Mouse (Mus musculus): ENCODE results near the gene Slc37a4. TPM values are rescaled to one million over a fixed set of nuclear protein-coding genes. Genes with fewer than 3 reads are reported as not detected.
"Not testable (repeated sequence)": the region's sequence is repeated elsewhere in the genome, so short reads cannot be mapped to it uniquely, and the experiment has no call there.

Gene Slc37a4
- polyA plus RNA-seq, 1 experiment from 2014 or later: 44.1 TPM

GRCm38 (mm10) chr9:44417892-44418363, 21.3 kb downstream of the Slc37a4 start:
- WGBS: under 1% methylated on average over 38 of the region's 38 CpGs
- H3K27ac ChIP-seq: peak overlapping the region; percentile 37; the same call in 1 of the 2 replicates

GRCm38 (mm10) chr9:44418519-44419385, 22.1 kb downstream of the Slc37a4 start, which contains the start of gene Ccdc84:
Ccdc84 (minus strand) TSS chr9:44418569.
- Histone ChIP-seq H3K4me2 (replicated peaks) (peak within 1 kb of the TSS; percentile 92), H3K27ac (peak within 1 kb of the TSS; percentile 37; the same call in 1 of the 2 replicates), H3K9me3 (no peaks in the 10 kb centered on the region), H3K9ac (peak within 1 kb of the TSS; percentile 77), H3K4me1 (peaks cover 8% of the 10 kb centered on the region), H3K4me3 (peak within 1 kb of the TSS; percentile 70), H3K27me3 (replicated peaks) (no peaks in the 10 kb centered on the region), H3K36me3 (peaks cover 12% of the 10 kb centered on the region)
- WGBS: 83% methylated on average over 14 of the region's 14 CpGs
- no peak for ATAC-seq (ENCODE audit: low FRiP score, low read depth)

More at GRCm38 (mm10) chr9:44417892-44418363, 21.3 kb downstream of the Slc37a4 start:
- no peaks in the 10 kb centered on the region for H3K9me3 ChIP-seq
- no peaks in the 10 kb centered on the region for H3K27me3 ChIP-seq (replicated peaks)
- ATAC-seq (ENCODE audit: low FRiP score, low read depth): peak; percentile 90
- peak overlapping the region; percentile 92 for H3K4me2 ChIP-seq (replicated peaks)
- H3K4me1 ChIP-seq: peaks cover 8% of the 10 kb centered on the region
- peaks cover 18% of the 10 kb centered on the region for H3K36me3 ChIP-seq
- H3K9ac ChIP-seq: peak overlapping the region; percentile 77
- peak overlapping the region; percentile 70 for H3K4me3 ChIP-seq

- H3K27ac ChIP-seq; ATAC-seq (ENCODE audit: low FRiP score, low read depth); H3K27me3 ChIP-seq (replicated peaks); H3K9ac ChIP-seq; H3K4me3 ChIP-seq; H3K4me2 ChIP-seq (replicated peaks); H3K36me3 ChIP-seq; H3K9me3 ChIP-seq; H3K4me1 ChIP-seq: not testable (repeated sequence)
- 93% methylated on average over 9 of the region's 9 CpGs for WGBS
These were observed 23.1 kb downstream of the Slc37a4 start for GRCm38 (mm10) chr9:44419730-44420129.

- Histone ChIP-seq H3K9ac (no peak overlapping the region), H3K4me1 (peaks cover 8% of the 10 kb centered on the region), H3K4me2 (replicated peaks) (no peak overlapping the region), H3K27ac (no peak overlapping the region), H3K9me3 (no peaks in the 10 kb centered on the region), H3K36me3 (no peaks in the 10 kb centered on the region), H3K27me3 (replicated peaks) (no peaks in the 10 kb centered on the region), H3K4me3 (no peak overlapping the region)
- 86% methylated on average over 5 of the region's 5 CpGs for WGBS
- no peak for ATAC-seq (ENCODE audit: low FRiP score, low read depth)
These were observed 23.7 kb downstream of the Slc37a4 start for GRCm38 (mm10) chr9:44420280-44420898.

- Histone ChIP-seq H3K27me3 (replicated peaks) (no peaks in the 10 kb centered on the region), H3K27ac (no peak overlapping the region), H3K4me3 (no peak overlapping the region), H3K9me3 (no peaks in the 10 kb centered on the region), H3K9ac (no peak overlapping the region), H3K4me2 (replicated peaks) (no peak overlapping the region), H3K4me1 (no peaks in the 10 kb centered on the region), H3K36me3 (no peaks in the 10 kb centered on the region)
- no peak for ATAC-seq (ENCODE audit: low FRiP score, low read depth)
- WGBS: 92% methylated on average over 4 of the region's 4 CpGs
These were observed 26.9 kb downstream of the Slc37a4 start for GRCm38 (mm10) chr9:44423576-44423975.

GRCm38 (mm10) chr9:44432577-44433185, 36.0 kb downstream of the Slc37a4 start:
- no peak overlapping the region for H3K9ac ChIP-seq
- no peak overlapping the region for H3K4me2 ChIP-seq (replicated peaks)
- no peaks in the 10 kb centered on the region for H3K27me3 ChIP-seq (replicated peaks)
- H3K36me3 ChIP-seq: no peaks in the 10 kb centered on the region
- no peak overlapping the region for H3K27ac ChIP-seq
- no peak for ATAC-seq (ENCODE audit: low FRiP score, low read depth)
- no peaks in the 10 kb centered on the region for H3K9me3 ChIP-seq
- no peaks in the 10 kb centered on the region for H3K4me1 ChIP-seq
- WGBS: 57% methylated on average over 5 of the region's 5 CpGs
- H3K4me3 ChIP-seq: no peak overlapping the region

- H3K9me3 ChIP-seq: no peaks in the 10 kb centered on the region
- H3K4me1 ChIP-seq: no peaks in the 10 kb centered on the region
- no peaks in the 10 kb centered on the region for H3K27me3 ChIP-seq (replicated peaks)
- no peaks in the 10 kb centered on the region for H3K36me3 ChIP-seq
- 83% methylated on average over 6 of the region's 6 CpGs for WGBS
- no peak overlapping the region for H3K9ac ChIP-seq
- H3K27ac ChIP-seq: no peak overlapping the region
- ATAC-seq (ENCODE audit: low FRiP score, low read depth): no peak
- H3K4me2 ChIP-seq (replicated peaks): no peak overlapping the region
- no peak overlapping the region for H3K4me3 ChIP-seq
These were observed 39.1 kb downstream of the Slc37a4 start for GRCm38 (mm10) chr9:44435747-44436146.

- no peak within 1 kb of the TSS for H3K9ac ChIP-seq
- H3K4me2 ChIP-seq (replicated peaks): no peak within 1 kb of the TSS
- no peaks in the 10 kb centered on the region for H3K9me3 ChIP-seq
- no peaks in the 10 kb centered on the region for H3K27me3 ChIP-seq (replicated peaks)
- no peaks in the 10 kb centered on the region for H3K4me1 ChIP-seq
- H3K36me3 ChIP-seq: no peaks in the 10 kb centered on the region
- H3K4me3 ChIP-seq: no peak within 1 kb of the TSS
- 73% methylated on average over 19 of the region's 19 CpGs for WGBS
- no peak within 1 kb of the TSS for H3K27ac ChIP-seq
- no peak for ATAC-seq (ENCODE audit: low FRiP score, low read depth)
These were observed 44.3 kb downstream of the Slc37a4 start, which contains the start of gene Foxr1 for GRCm38 (mm10) chr9:44440961-44441360. Foxr1 (minus strand) TSS chr9:44441136.

GRCm38 (mm10) chr9:44444402-44445025, 47.9 kb downstream of the Slc37a4 start:
- not testable (repeated sequence) for H3K4me3 ChIP-seq; ATAC-seq (ENCODE audit: low FRiP score, low read depth); H3K9me3 ChIP-seq; H3K4me2 ChIP-seq (replicated peaks); H3K27me3 ChIP-seq (replicated peaks); H3K36me3 ChIP-seq; H3K9ac ChIP-seq; H3K27ac ChIP-seq; H3K4me1 ChIP-seq
- WGBS: 85% methylated on average over 7 of the region's 7 CpGs

- Histone ChIP-seq H3K36me3 (no peaks in the 10 kb centered on the region), H3K27me3 (replicated peaks) (peaks cover 7% of the 10 kb centered on the region; the same call in 1 of the 2 replicates), H3K27ac (no peak overlapping the region), H3K4me3 (no peak overlapping the region), H3K9ac (no peak overlapping the region), H3K4me1 (peaks cover 9% of the 10 kb centered on the region), H3K4me2 (replicated peaks) (no peak overlapping the region), H3K9me3 (no peaks in the 10 kb centered on the region)
- ATAC-seq (ENCODE audit: low FRiP score, low read depth): no peak
These were observed 53.7 kb downstream of the Slc37a4 start for GRCm38 (mm10) chr9:44450387-44450786.
